Mouse (Mus musculus): ENCODE results near the gene Cdk15. TPM values are rescaled to one million over a fixed set of nuclear protein-coding genes. Genes with fewer than 3 reads are reported as not detected.

Gene Cdk15
- total RNA-seq, 2 experiments from 2014 or later, result 0.23 to 0.34 TPM

GRCm38 (mm10) chr1:59367928-59368648 lies 111.4 kb downstream of the Cdk15 start:
- no peak for DNase-seq (ENCODE audit: low spot score in 2 of 2)
- intact Hi-C loops (cut with DNase I), result no loop called here

GRCm38 (mm10) chr1:59368649-59369319 lies 112.1 kb downstream of the Cdk15 start:
- intact Hi-C loops (cut with DNase I), result no loop called here

DNA sequence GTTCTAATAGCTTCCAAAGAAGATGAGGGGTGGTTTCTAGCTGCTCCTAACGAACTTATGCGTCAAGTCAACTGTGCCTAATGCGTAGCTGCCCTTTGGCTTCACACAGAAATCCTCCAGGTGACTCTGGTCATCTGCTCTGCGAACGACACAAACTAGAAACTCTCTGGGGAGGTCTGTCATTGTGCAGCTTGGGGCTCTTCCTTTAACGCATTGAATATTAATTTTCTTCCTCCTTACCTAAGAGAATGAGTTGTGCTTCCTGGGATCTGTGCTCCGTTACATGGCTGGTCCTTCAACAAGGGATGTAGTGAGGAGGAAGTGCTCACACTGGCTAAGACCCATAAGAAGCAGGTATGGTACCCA lies 112.6 kb downstream of the Cdk15 start:
- intact Hi-C loops (cut with DNase I), result no loop called here
- DNase-seq (ENCODE audit: low spot score in 2 of 2), result no peak

More at GRCm38 (mm10) chr1:59368649-59369319, 112.1 kb downstream of the Cdk15 start:
- no peak for DNase-seq (ENCODE audit: low spot score in 2 of 2)

DNA sequence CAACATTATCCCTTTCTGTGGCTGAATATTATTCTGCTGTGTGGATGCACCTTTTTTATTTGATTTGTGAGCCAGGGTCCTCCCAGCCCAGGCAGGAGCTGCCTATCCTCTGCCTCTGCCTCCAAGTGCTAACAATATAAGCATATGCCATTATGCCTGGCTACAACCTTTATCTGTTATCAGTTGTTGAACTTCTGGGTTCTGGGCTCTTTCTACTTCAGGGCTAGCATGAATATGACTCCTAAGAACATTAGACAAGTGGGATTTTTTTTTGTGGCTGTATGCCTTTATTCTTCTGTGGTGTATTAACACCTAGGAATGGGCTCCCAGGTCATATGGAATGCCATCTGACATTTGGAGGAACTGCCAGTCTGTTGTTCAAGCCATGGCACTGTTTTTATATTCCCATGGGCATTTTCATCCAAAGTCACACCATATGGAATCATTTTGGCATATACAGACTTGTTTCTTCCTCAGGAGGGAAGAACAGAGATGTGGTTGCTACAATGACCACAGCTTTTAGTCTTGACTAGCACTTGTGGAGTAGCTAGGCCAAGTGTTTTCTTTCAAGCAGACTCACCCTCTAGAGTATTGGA lies 113.7 kb downstream of the Cdk15 start:
- DNase-seq (ENCODE audit: low spot score in 2 of 2), result no peak

DNA sequence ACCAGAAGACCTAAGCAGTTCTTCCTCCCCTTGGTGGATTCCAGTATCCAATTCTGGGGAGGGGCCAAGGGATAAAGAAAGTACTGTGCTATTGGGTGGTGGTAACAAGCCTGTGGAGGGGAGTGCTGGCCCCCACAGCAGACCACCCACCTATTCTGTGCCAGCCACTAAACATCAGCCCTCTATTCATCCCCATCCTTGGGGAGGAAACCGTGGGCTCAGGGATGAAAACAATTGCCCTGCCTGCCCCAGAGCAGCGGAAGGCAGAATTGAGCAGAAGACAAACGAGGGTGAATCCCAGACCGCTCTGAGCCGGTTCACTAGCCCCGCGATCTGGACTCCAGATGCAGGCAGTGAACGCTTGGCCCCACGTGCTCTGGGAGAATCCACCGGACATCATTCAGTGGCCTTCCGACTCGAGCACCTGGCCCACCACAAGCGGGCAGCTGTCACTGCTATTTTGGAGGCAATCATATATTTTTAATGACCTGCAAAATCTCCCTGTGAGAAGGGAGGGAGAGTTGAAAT lies 119.4 kb downstream of the Cdk15 start:
- DNase-seq (ENCODE audit: low spot score in 2 of 2), result no peak
- intact Hi-C loops (cut with DNase I), result no loop called here

More for the DNA sequence above, 113.7 kb downstream of the Cdk15 start:
- intact Hi-C loops (cut with DNase I), result no loop called here

- no peak for DNase-seq (ENCODE audit: low spot score in 2 of 2)
- intact Hi-C loops (cut with DNase I), result no loop called here
Measured at GRCm38 (mm10) chr1:59376557-59376956, 119.9 kb downstream of the Cdk15 start.

DNA sequence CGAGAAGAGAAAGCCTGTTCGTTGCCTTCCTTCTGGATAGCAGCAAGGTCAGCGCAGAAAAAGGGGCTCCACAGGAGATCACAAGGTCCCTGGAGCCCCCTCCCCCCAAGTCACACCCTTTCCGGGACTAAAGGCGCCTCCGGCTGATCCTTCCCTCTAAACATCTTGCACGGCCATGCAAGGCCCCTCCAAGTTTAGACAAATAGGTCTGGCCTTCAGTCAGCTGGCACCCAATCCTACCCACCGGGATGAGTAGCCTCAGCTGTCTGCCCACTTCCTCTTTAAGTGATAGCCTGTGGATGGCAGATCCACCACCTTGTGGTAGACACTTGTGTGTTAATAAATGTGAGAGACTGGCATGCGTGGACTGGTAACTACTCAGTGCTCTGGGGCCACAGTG lies 120.6 kb downstream of the Cdk15 start:
- no peak for DNase-seq (ENCODE audit: low spot score in 2 of 2)
- intact Hi-C loops (cut with DNase I), result no loop called here

DNA sequence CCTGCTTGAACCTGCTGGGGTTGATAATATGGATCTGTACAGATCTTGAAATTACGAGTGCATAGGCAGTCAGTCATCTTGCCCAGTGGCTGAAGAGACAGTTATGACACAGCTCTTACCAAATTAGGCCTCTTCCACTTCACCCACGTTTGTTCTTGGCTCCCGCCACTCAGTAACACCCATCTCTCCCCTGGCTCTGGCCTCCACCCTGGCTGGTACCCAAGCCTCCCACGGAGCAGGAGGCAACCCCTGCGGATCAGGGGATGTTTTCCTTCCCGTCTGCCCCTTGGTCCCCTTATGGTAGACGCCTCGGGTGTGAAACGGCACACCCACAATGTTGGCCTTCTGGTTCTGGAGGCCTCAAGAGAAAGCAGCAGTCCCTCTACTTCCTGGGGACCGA lies 124.2 kb downstream of the Cdk15 start:
- intact Hi-C loops (cut with DNase I), result no loop called here
- peak in 1 of 2 experiments; percentile 21 for DNase-seq (ENCODE audit: low spot score in 2 of 2)

DNA sequence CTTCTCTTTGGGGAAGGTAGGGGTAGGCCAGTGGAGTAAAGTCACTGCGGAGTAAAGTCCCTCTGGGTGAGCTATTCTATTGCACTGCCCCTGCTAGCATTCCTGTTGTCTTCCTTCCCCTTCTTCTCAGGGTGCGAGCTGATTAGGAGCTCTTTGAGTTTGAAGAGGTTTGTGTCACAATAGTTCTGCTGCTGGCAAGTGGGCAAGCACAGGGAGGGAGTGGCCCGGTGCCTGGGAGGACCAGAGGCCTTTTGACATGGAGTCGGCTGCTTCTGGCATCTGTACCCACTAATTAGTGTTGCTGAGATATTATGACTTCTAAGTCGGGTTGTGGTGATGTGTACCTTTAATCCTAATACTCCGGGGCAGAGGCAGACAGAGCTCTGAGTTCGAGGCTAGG lies 124.8 kb downstream of the Cdk15 start:
- no peak for DNase-seq (ENCODE audit: low spot score in 2 of 2)
- intact Hi-C loops (cut with DNase I), result no loop called here

- no peak for DNase-seq (ENCODE audit: low spot score in 2 of 2)
- intact Hi-C loops (cut with DNase I), result no loop called here
Measured at GRCm38 (mm10) chr1:59382516-59382915, 125.8 kb downstream of the Cdk15 start.

- peak in 1 of 2 experiments; percentile 14 for DNase-seq (ENCODE audit: low spot score in 2 of 2)
- intact Hi-C loops (cut with DNase I), result no loop called here
Measured at GRCm38 (mm10) chr1:59383049-59383610, 126.4 kb downstream of the Cdk15 start.

DNA sequence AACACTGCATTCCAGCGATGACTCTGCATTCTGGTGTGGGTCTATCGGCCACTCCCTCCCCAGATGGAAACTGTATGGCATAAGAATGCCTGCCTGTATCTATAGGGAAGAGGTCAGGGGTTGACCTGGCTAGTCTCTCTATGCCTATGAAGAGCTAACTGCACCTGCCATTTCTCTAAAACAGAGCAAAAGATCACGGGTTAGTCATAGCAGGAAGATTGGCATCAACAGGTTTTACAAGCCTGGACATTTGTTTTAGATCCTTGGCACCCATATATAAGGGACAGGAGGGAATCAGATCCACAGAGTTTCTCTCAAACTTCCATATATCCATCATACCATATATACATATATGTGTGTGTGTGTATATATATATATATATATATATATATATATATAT lies 127.7 kb downstream of the Cdk15 start:
- intact Hi-C loops (cut with DNase I), result no loop called here
- no peak for DNase-seq (ENCODE audit: low spot score in 2 of 2)

DNA sequence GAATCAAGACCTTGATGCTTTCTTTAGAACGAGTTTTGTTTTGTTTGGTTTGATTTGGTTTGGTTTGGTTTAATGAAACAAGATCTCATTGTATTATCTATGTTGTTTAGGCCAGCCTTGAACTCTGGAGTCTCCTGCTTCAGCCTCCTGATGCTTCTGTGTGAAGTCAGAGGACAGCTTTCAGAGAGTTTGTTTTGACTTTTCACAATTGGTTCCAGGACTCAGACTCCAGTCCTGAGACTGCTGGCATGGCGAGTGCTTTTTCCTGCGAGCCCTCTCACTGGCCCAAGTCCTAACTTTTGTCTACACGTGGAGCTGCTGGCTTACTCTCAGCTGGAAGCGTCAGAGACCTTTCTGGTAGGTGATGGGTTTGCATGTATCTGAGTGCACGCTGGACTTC lies 128.9 kb downstream of the Cdk15 start:
- intact Hi-C loops (cut with DNase I), result no loop called here
- DNase-seq (ENCODE audit: low spot score in 2 of 2), result no peak

GRCm38 (mm10) chr1:59387542-59388314 lies 131.0 kb downstream of the Cdk15 start:
- peak in 1 of 2 experiments; percentile 42 for DNase-seq (ENCODE audit: low spot score in 2 of 2)
- intact Hi-C loops (cut with DNase I), result no loop called here

- intact Hi-C loops (cut with DNase I), result no loop called here
- no peak for DNase-seq (ENCODE audit: low spot score in 2 of 2)
Measured at GRCm38 (mm10) chr1:59389181-59389580, 132.5 kb downstream of the Cdk15 start.

- DNase-seq (ENCODE audit: low spot score in 2 of 2), result no peak
- intact Hi-C loops (cut with DNase I), result no loop called here
Measured at GRCm38 (mm10) chr1:59391736-59392135, 135.0 kb downstream of the Cdk15 start.

DNA sequence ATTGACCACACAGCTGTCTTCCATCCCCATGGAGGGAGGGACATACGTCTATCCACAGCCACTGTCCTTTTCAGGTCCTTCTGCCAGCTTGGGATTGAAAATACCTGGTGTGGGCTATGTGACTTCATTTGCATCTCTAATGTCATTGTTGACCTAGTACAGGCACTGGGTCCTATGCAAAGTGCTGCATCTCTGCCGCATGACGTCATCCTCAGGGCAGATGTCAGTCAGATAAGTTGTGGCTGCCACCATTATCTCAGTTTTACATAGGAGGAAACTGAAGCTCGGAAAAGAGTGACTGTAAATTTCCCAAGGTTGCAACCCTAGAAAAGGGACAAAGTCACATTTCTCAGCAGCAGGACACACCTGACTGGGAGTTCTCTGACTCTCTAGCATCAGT lies 137.4 kb downstream of the Cdk15 start:
- no peak for DNase-seq (ENCODE audit: low spot score in 2 of 2)
- intact Hi-C loops (cut with DNase I), result no loop called here

DNA sequence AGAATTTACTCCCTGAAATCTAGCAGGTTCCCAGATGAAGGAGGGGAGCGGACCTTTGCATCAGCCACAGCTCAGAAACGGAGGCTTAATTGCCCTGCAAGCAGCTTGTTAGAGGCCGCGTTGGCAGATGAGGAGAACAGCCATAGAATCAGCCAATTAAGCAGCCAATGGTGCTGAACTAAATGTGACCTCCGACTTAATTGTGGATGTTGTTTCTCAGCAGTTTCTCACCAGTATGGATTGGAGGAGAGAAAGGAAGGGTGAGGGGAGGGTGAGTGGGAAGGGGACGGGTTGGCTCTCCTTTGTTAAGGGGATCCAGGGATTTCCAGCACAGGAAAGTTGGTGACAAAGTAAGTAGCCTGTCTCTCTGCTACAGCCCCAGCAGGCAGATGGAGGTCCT lies 137.9 kb downstream of the Cdk15 start:
- intact Hi-C loops (cut with DNase I), result no loop called here
- no peak for DNase-seq (ENCODE audit: low spot score in 2 of 2)

GRCm38 (mm10) chr1:59395992-59396391 lies 139.3 kb downstream of the Cdk15 start:
- intact Hi-C loops (cut with DNase I), result no loop called here
- no peak for DNase-seq (ENCODE audit: low spot score in 2 of 2)
